Mouse (Mus musculus) liver, embryonic 14.5 days (tissue): ENCODE measurements around the gene Sulf2. TPM values are rescaled to one million over a fixed set of nuclear protein-coding genes. Genes with fewer than 3 reads are reported as not detected.

Experiments used
- ATAC-seq: fragments of 200-750 bp; cut with Nextera tagmentation; 2 replicates; pipeline ENCODE4 v1.8.0; 2017; ENCODE audit warnings: moderate number of reproducible peaks, mild to moderate bottlenecking, moderate library complexity; ENCODE audit not compliant: insufficient read depth
- DNase-seq, 3 experiments: peaks; one replicate each; pipeline ENCODE4 v3.0.0-alpha.2; 2012 to 2013; ENCODE audit warnings: low read depth in 3 of 3, low spot score in 3 of 3
- H3K27ac ChIP-seq: fragments of 300-500 bp; sonication (generic); 2 replicates; pipeline ENCODE4 v1.5.1; 2014; ENCODE audit warnings: moderate library complexity, mild to moderate bottlenecking, control low read depth, inconsistent platforms
- H3K27me3 ChIP-seq: fragments of 300-500 bp; sonication (generic); 2 replicates; pipeline ENCODE4 v1.6.1; 2014; ENCODE audit warnings: mild to moderate bottlenecking, low read length, moderate library complexity; ENCODE audit not compliant: control insufficient read depth, insufficient read depth
- H3K36me3 ChIP-seq: fragments of 300-500 bp; sonication (generic); replicated peaks from 2 replicates; pipeline ENCODE4 v1.6.1; 2014; ENCODE audit warnings: low read depth; ENCODE audit not compliant: control insufficient read depth, insufficient read depth
- H3K4me1 ChIP-seq, 2 experiments: fragments of 200-500 bp in 1 of 2; fragments of 300-500 bp in 1 of 2; sonication (generic) in 1 of 2; replicated peaks; 2 replicates each; pipeline ENCODE4 v1.6.1; 2012 to 2014; ENCODE audit warnings: antibody characterized with exemption in 1 of 2, inconsistent platforms in 1 of 2, low read length in 1 of 2; ENCODE audit not compliant: control insufficient read depth in 2 of 2, insufficient read depth in 2 of 2
- H3K4me2 ChIP-seq: fragments of 300-500 bp; sonication (generic); 2 replicates; pipeline ENCODE4 v1.6.1; 2014; ENCODE audit warnings: low read depth, mild to moderate bottlenecking, control low read depth, moderate library complexity
- H3K4me3 ChIP-seq, 2 experiments: fragments of 200-500 bp in 1 of 2; fragments of 300-500 bp in 1 of 2; sonication (generic) in 1 of 2; 2 replicates each; pipeline ENCODE4 v1.5.1; 2012 to 2014; ENCODE audit warnings: low read depth in 2 of 2, low read length in 2 of 2, mild to moderate bottlenecking in 2 of 2, control low read depth in 1 of 2, inconsistent platforms in 1 of 2, moderate library complexity in 1 of 2; ENCODE audit not compliant: insufficient read depth in 1 of 2
- H3K9ac ChIP-seq: fragments of 300-500 bp; sonication (generic); replicated peaks from 2 replicates; pipeline ENCODE4 v1.6.1; 2014; ENCODE audit warnings: mild to moderate bottlenecking, control low read depth, moderate library complexity
- H3K9me3 ChIP-seq: fragments of 300-500 bp; sonication (generic); 2 replicates; pipeline ENCODE4 v1.6.1; 2016; ENCODE audit warnings: low read length, mixed read lengths; ENCODE audit not compliant: control insufficient read depth
- CTCF ChIP-seq: IDR thresholded peaks from 2 replicates; pipeline ENCODE4 v1.5.1; 2016; ENCODE audit warnings: antibody characterized with exemption, low read depth, control low read depth
- EP300 ChIP-seq: IDR thresholded peaks from 2 replicates; pipeline ENCODE4 v1.6.1; 2016; ENCODE audit warnings: antibody characterized with exemption, low read depth
- WGBS: fragments of 180-500 bp; shearing (Covaris S2); extraction: QIAGEN DNeasy Blood & Tissue Kit; methylation state at CpG from one replicate; pipeline ENCODE4 v1.1.7; 2014; ENCODE audit not compliant: insufficient replicate concordance; 5-methylcytosine and 5-hydroxymethylcytosine counted together
- polyA plus RNA-seq, 2 experiments: library from polyadenylated mRNA; depleted of rRNA in 1 of 2; stranded (reverse) in 1 of 2; unstranded in 1 of 2; fragments of >200 nt; fragmentation: Nextera tagmentation in 1 of 2; extraction: Ambion mirVana in 1 of 2; gene quantifications; 2 replicates each; pipeline versions ENCODE4 v1.2.1 to v1.2.3; 2012 to 2014

Gene Sulf2
- polyA plus RNA-seq, 2 experiments, result 0.81 to 0.99 TPM

- WGBS, result 84% methylated on average over 4 of the region's 4 CpGs
- ATAC-seq (no peak), DNase-seq (no peak)
- Histone ChIP-seq H3K4me1 (no peaks in the 10 kb centered on the region), H3K27ac (no peak overlapping the region), H3K4me2 (no peak overlapping the region), H3K27me3 (no peaks in the 10 kb centered on the region), H3K4me3 (no peak overlapping the region), H3K9me3 (no peaks in the 10 kb centered on the region), H3K36me3 (no peaks in the 10 kb centered on the region), H3K9ac (no peak overlapping the region)
- TF ChIP-seq EP300 (no peak), CTCF (no peak)
These were observed 26.7 kb downstream of the Sulf2 start for GRCm38 (mm10) chr2:166128756-166129155.

GRCm38 (mm10) chr2:166128032-166128431, 27.4 kb downstream of the Sulf2 start:
- WGBS, result 74% methylated on average over 15 of the region's 15 CpGs

GRCm38 (mm10) chr2:166126343-166126742, 29.1 kb downstream of the Sulf2 start:
- no peaks in the 10 kb centered on the region for H3K9me3 ChIP-seq
- TF ChIP-seq EP300, result no peak

More at GRCm38 (mm10) chr2:166128032-166128431, 27.4 kb downstream of the Sulf2 start:
- Histone ChIP-seq H3K36me3 (no peaks in the 10 kb centered on the region), H3K4me2 (no peak overlapping the region), H3K9me3 (no peaks in the 10 kb centered on the region), H3K9ac (no peak overlapping the region), H3K27ac (no peak overlapping the region), H3K4me1 (no peaks in the 10 kb centered on the region), H3K4me3 (no peak overlapping the region), H3K27me3 (no peaks in the 10 kb centered on the region)
- ATAC-seq, result no peak
- DNase-seq, result no peak
- no peak for TF ChIP-seq CTCF
- no peak for TF ChIP-seq EP300

GRCm38 (mm10) chr2:166125492-166126252, 29.8 kb downstream of the Sulf2 start:
- no peak for ATAC-seq
- no peak for DNase-seq

More at GRCm38 (mm10) chr2:166126343-166126742, 29.1 kb downstream of the Sulf2 start:
- H3K4me1 ChIP-seq, result no peaks in the 10 kb centered on the region
- no peak overlapping the region for H3K27ac ChIP-seq
- no peak overlapping the region for H3K4me2 ChIP-seq
- no peak overlapping the region for H3K9ac ChIP-seq
- WGBS, result 65% methylated on average over 11 of the region's 11 CpGs
- no peaks in the 10 kb centered on the region for H3K27me3 ChIP-seq
- no peak overlapping the region for H3K4me3 ChIP-seq
- H3K36me3 ChIP-seq, result no peaks in the 10 kb centered on the region
- DNase-seq, result no peak
- ATAC-seq, result no peak

GRCm38 (mm10) chr2:166125033-166125432, 30.4 kb downstream of the Sulf2 start:
- no peaks in the 10 kb centered on the region for H3K4me1 ChIP-seq
- no peaks in the 10 kb centered on the region for H3K36me3 ChIP-seq
- no peak overlapping the region for H3K27ac ChIP-seq
- ATAC-seq (no peak), DNase-seq (no peak)
- no peak overlapping the region for H3K4me2 ChIP-seq
- H3K9me3 ChIP-seq, result no peaks in the 10 kb centered on the region
- H3K27me3 ChIP-seq, result no peaks in the 10 kb centered on the region
- no peak overlapping the region for H3K4me3 ChIP-seq
- no peak overlapping the region for H3K9ac ChIP-seq
- TF ChIP-seq EP300 (no peak), CTCF (no peak)
- 47% methylated on average over 1 of the region's 2 CpGs for WGBS

More at GRCm38 (mm10) chr2:166125492-166126252, 29.8 kb downstream of the Sulf2 start:
- TF ChIP-seq EP300 (no peak), CTCF (no peak)
- Histone ChIP-seq H3K4me3 (no peak overlapping the region), H3K27ac (no peak overlapping the region), H3K4me2 (no peak overlapping the region), H3K36me3 (no peaks in the 10 kb centered on the region), H3K4me1 (no peaks in the 10 kb centered on the region), H3K9ac (no peak overlapping the region), H3K27me3 (no peaks in the 10 kb centered on the region), H3K9me3 (no peaks in the 10 kb centered on the region)
- 40% methylated on average over 13 of the region's 13 CpGs for WGBS
